Mouse (Mus musculus) olfactory bulb, adult 2 months (tissue): ENCODE data around the gene Immp2l.

Source experiments
- CTCF ChIP-seq: fragments of 200-500 bp; IDR thresholded peaks from 2 replicates; pipeline ENCODE4 v1.5.1; 2012; ENCODE audit warnings: low read depth, mild to moderate bottlenecking, low read length, moderate library complexity; ENCODE audit not compliant: insufficient read depth
- POLR2A ChIP-seq: fragments of 200-500 bp; IDR thresholded peaks from 2 replicates; pipeline ENCODE4 v1.6.1; 2012; ENCODE audit warnings: mild to moderate bottlenecking, low read depth, low read length, moderate library complexity; ENCODE audit not compliant: insufficient read depth

GRCm38 (mm10) chr12:40988311-40989065, 35.4 kb upstream of the Immp2l start:
- TF ChIP-seq CTCF (no peak), POLR2A (no peak)
